Mouse (Mus musculus) E14TG2a.4 (cell line): ENCODE measurements around the gene Gm19402.
A peak's percentile ranks its signal among the peaks of the same experiment; 100 is the strongest.

Source experiments
- H3K27me3 ChIP-seq: 2 replicates; pipeline ENCODE4 v1.6.1; 2014; ENCODE audit warnings: low read length, control low read depth; ENCODE audit not compliant: insufficient read depth
- H3K36me3 ChIP-seq: 2 replicates; pipeline ENCODE4 v1.6.1; 2014; ENCODE audit warnings: low read length, control low read depth; ENCODE audit not compliant: insufficient read depth
- H3K4me1 ChIP-seq: replicated peaks from 2 replicates; pipeline ENCODE4 v1.6.1; 2014; ENCODE audit warnings: low read depth, low read length, control low read depth
- H3K4me3 ChIP-seq: replicated peaks from 2 replicates; pipeline ENCODE4 v1.5.1; 2014; ENCODE audit warnings: mild to moderate bottlenecking, low read length
- H3K9me3 ChIP-seq: 2 replicates; pipeline ENCODE4 v1.6.1; 2014; ENCODE audit warnings: low read length, control low read depth
- CTCF ChIP-seq: conservative IDR thresholded peaks from 2 replicates; pipeline ENCODE4 v1.5.1; 2014; ENCODE audit warnings: low read length
- NANOG ChIP-seq: IDR thresholded peaks from 2 replicates; pipeline ENCODE4 v1.6.1; 2014; ENCODE audit warnings: borderline replicate concordance, low read length, mixed read lengths
- POU5F1 ChIP-seq: IDR thresholded peaks from 2 replicates; pipeline ENCODE4 v1.6.1; 2014; ENCODE audit warnings: low read length, borderline replicate concordance

Gene Gm19402

GRCm38 (mm10) chr10:77682994-77683393 lies 7.6 kb downstream of the Gm19402 start:
- H3K9me3 ChIP-seq, result no peaks in the 10 kb centered on the region
- peaks cover 34% of the 10 kb centered on the region for H3K4me1 ChIP-seq
- H3K36me3 ChIP-seq, result no peaks in the 10 kb centered on the region
- no peak overlapping the region for H3K4me3 ChIP-seq
- H3K27me3 ChIP-seq, result peaks cover 60% of the 10 kb centered on the region
- TF ChIP-seq CTCF (no peak), NANOG (no peak), POU5F1 (no peak)

- Histone ChIP-seq H3K36me3 (no peaks in the 10 kb centered on the region), H3K4me1 (peaks cover 25% of the 10 kb centered on the region)
- TF ChIP-seq POU5F1, result no peak
- no peak for TF ChIP-seq CTCF
Measured at GRCm38 (mm10) chr10:77677562-77677961, 13.0 kb downstream of the Gm19402 start.

GRCm38 (mm10) chr10:77673765-77674164 lies 16.8 kb downstream of the Gm19402 start:
- Histone ChIP-seq H3K4me3 (no peak overlapping the region), H3K9me3 (no peaks in the 10 kb centered on the region), H3K4me1 (peaks cover 34% of the 10 kb centered on the region), H3K36me3 (no peaks in the 10 kb centered on the region), H3K27me3 (peaks cover 45% of the 10 kb centered on the region)
- TF ChIP-seq POU5F1, result no peak
- TF ChIP-seq NANOG, result no peak
- TF ChIP-seq CTCF, result no peak

More at GRCm38 (mm10) chr10:77677562-77677961, 13.0 kb downstream of the Gm19402 start:
- Histone ChIP-seq H3K4me3 (peak overlapping the region; percentile 70), H3K27me3 (peaks cover 64% of the 10 kb centered on the region), H3K9me3 (no peaks in the 10 kb centered on the region)

GRCm38 (mm10) chr10:77671519-77671918 lies 19.0 kb downstream of the Gm19402 start:
- no peaks in the 10 kb centered on the region for H3K36me3 ChIP-seq
- no peak for TF ChIP-seq CTCF
- no peak for TF ChIP-seq POU5F1
- no peak for TF ChIP-seq NANOG
- H3K4me1 ChIP-seq, result peaks cover 23% of the 10 kb centered on the region
- H3K9me3 ChIP-seq, result no peaks in the 10 kb centered on the region
- no peak overlapping the region for H3K4me3 ChIP-seq
- peaks cover 30% of the 10 kb centered on the region for H3K27me3 ChIP-seq

- Histone ChIP-seq H3K4me1 (peaks cover 23% of the 10 kb centered on the region), H3K27me3 (peaks cover 22% of the 10 kb centered on the region), H3K9me3 (no peaks in the 10 kb centered on the region), H3K4me3 (no peak overlapping the region), H3K36me3 (no peaks in the 10 kb centered on the region)
- no peak for TF ChIP-seq NANOG
- no peak for TF ChIP-seq POU5F1
- no peak for TF ChIP-seq CTCF
Measured at GRCm38 (mm10) chr10:77670710-77671109, 19.8 kb downstream of the Gm19402 start.

GRCm38 (mm10) chr10:77667402-77667801 lies 23.2 kb downstream of the Gm19402 start:
- peaks cover 19% of the 10 kb centered on the region for H3K4me1 ChIP-seq
- no peak overlapping the region for H3K4me3 ChIP-seq
- TF ChIP-seq CTCF (no peak), POU5F1 (no peak), NANOG (no peak)
- H3K9me3 ChIP-seq, result no peaks in the 10 kb centered on the region
- H3K36me3 ChIP-seq, result no peaks in the 10 kb centered on the region
- peaks cover 32% of the 10 kb centered on the region for H3K27me3 ChIP-seq

GRCm38 (mm10) chr10:77666342-77666741 lies 24.2 kb downstream of the Gm19402 start:
- Histone ChIP-seq H3K4me1 (peaks cover 19% of the 10 kb centered on the region), H3K36me3 (no peaks in the 10 kb centered on the region), H3K9me3 (no peaks in the 10 kb centered on the region), H3K4me3 (no peak overlapping the region), H3K27me3 (peaks cover 37% of the 10 kb centered on the region)
- TF ChIP-seq POU5F1 (no peak), NANOG (no peak), CTCF (no peak)

GRCm38 (mm10) chr10:77663949-77664665 lies 26.4 kb downstream of the Gm19402 start:
- Histone ChIP-seq H3K4me3 (peak overlapping the region; percentile 76), H3K36me3 (no peaks in the 10 kb centered on the region), H3K27me3 (peaks cover 37% of the 10 kb centered on the region), H3K9me3 (no peaks in the 10 kb centered on the region), H3K4me1 (peaks cover 10% of the 10 kb centered on the region)
- no peak for TF ChIP-seq CTCF
- no peak for TF ChIP-seq POU5F1
- TF ChIP-seq NANOG, result no peak

- H3K27me3 ChIP-seq, result peaks cover 16% of the 10 kb centered on the region
- H3K9me3 ChIP-seq, result peaks cover 6% of the 10 kb centered on the region; the same call in 1 of the 2 replicates
- no peak overlapping the region for H3K4me3 ChIP-seq
- H3K36me3 ChIP-seq, result no peaks in the 10 kb centered on the region
- TF ChIP-seq POU5F1 (no peak), NANOG (no peak), CTCF (no peak)
- no peaks in the 10 kb centered on the region; the same call in 1 of the 2 replicates for H3K4me1 ChIP-seq
Measured at GRCm38 (mm10) chr10:77658286-77658994, 32.1 kb downstream of the Gm19402 start.
